Mouse (Mus musculus) CH12.LX (cell line): ENCODE data around the gene Gm28053. TPM values are rescaled to one million over a fixed set of nuclear protein-coding genes. Genes with fewer than 3 reads are reported as not detected.
"Not testable (repeated sequence)": the region's sequence is repeated elsewhere in the genome, so short reads cannot be mapped to it uniquely, and the experiment has no call there.

Experiments used
- DNase-seq: peaks from one replicate; pipeline ENCODE4 v3.0.0-alpha.2; 2013; ENCODE audit errors: extremely low read depth
- H3K27ac ChIP-seq: 2 replicates; pipeline ENCODE4 v1.5.1; 2012; ENCODE audit warnings: low read depth, mild to moderate bottlenecking, control low read depth, moderate library complexity; ENCODE audit not compliant: insufficient read depth
- H3K27me3 ChIP-seq: replicated peaks from 2 replicates; pipeline ENCODE3; 2012; ENCODE audit warnings: inconsistent platforms
- H3K36me3 ChIP-seq, 2 experiments: replicated peaks in 1 of 2; 2 replicates each; pipeline versions ENCODE3 to v1.6.1; 2012; ENCODE audit warnings: inconsistent platforms in 1 of 2, low read length in 1 of 2, mild to moderate bottlenecking in 1 of 2, mixed read lengths in 1 of 2, moderate library complexity in 1 of 2; ENCODE audit not compliant: control insufficient read depth in 1 of 2, insufficient read depth in 1 of 2
- H3K4me1 ChIP-seq, 2 experiments: 2 replicates each; pipeline ENCODE4 v1.6.1; 2012; ENCODE audit warnings: inconsistent platforms in 1 of 2, moderate library complexity in 1 of 2; ENCODE audit not compliant: insufficient read depth in 2 of 2, control insufficient read depth in 1 of 2
- H3K4me2 ChIP-seq: 2 replicates; pipeline ENCODE4 v1.6.1; 2012; ENCODE audit warnings: low read depth, mild to moderate bottlenecking, control low read depth; ENCODE audit not compliant: poor library complexity, insufficient read depth, severe bottlenecking
- H3K4me3 ChIP-seq, 3 experiments: fragments of 150-350 bp in 1 of 3; sonication (generic) in 1 of 3; replicated peaks in 1 of 3; 2 replicates each; pipeline versions ENCODE3 to v1.5.1; 2011 to 2012; ENCODE audit warnings: low read depth in 2 of 3, low read length in 2 of 3, mild to moderate bottlenecking in 2 of 3, moderate library complexity in 2 of 3, control low read depth in 1 of 3, improper control_type of control experiment in 1 of 3, inconsistent platforms in 1 of 3, mixed read lengths in 1 of 3; ENCODE audit not compliant: poor library complexity in 1 of 3
- H3K79me2 ChIP-seq: replicated peaks from 2 replicates; pipeline ENCODE4 v1.6.1; 2012; ENCODE audit warnings: mild to moderate bottlenecking, moderate library complexity; ENCODE audit not compliant: control insufficient read depth, poor library complexity, insufficient read depth, severe bottlenecking; ENCODE audit errors: extremely low read depth
- H3K9ac ChIP-seq: 2 replicates; pipeline ENCODE4 v1.6.1; 2012; ENCODE audit warnings: low read depth, mild to moderate bottlenecking, control low read depth, moderate library complexity; ENCODE audit not compliant: insufficient read depth
- H3K9me3 ChIP-seq: replicated peaks from 2 replicates; pipeline ENCODE3; 2012; ENCODE audit warnings: low read length, inconsistent platforms, mixed read lengths
- BHLHE40 ChIP-seq: IDR thresholded peaks from 2 replicates; pipeline ENCODE4 v1.6.1; 2011; ENCODE audit warnings: mild to moderate bottlenecking, low read depth, low read length, improper control_type of control experiment
- ELF1 ChIP-seq: IDR thresholded peaks from 2 replicates; pipeline ENCODE4 v1.6.1; 2014; ENCODE audit warnings: low read depth, mild to moderate bottlenecking, inconsistent platforms, low read length, improper control_type of control experiment
- EP300 ChIP-seq: IDR thresholded peaks from 2 replicates; pipeline ENCODE4 v1.6.1; 2011; ENCODE audit warnings: low read length, improper control_type of control experiment
- ETS1 ChIP-seq: conservative IDR thresholded peaks from 2 replicates; pipeline ENCODE4 v1.6.1; 2012; ENCODE audit warnings: low read depth, mild to moderate bottlenecking, inconsistent platforms, low read length, improper control_type of control experiment, moderate library complexity
- GABPA ChIP-seq: IDR thresholded peaks from 2 replicates; pipeline ENCODE4 v1.6.1; 2012; ENCODE audit warnings: low read depth, low read length, improper control_type of control experiment, inconsistent platforms; ENCODE audit not compliant: insufficient replicate concordance
- IRF4 ChIP-seq: IDR thresholded peaks from 2 replicates; pipeline ENCODE4 v1.6.1; 2014; ENCODE audit warnings: low read depth, mild to moderate bottlenecking, inconsistent platforms, low read length, improper control_type of control experiment
- JUN ChIP-seq: IDR thresholded peaks from 2 replicates; pipeline ENCODE4 v1.6.1; 2011; ENCODE audit warnings: low read depth, mild to moderate bottlenecking, low read length, improper control_type of control experiment, moderate library complexity; ENCODE audit not compliant: insufficient read depth
- JUND ChIP-seq: conservative IDR thresholded peaks from 2 replicates; pipeline ENCODE4 v1.6.1; 2011; ENCODE audit warnings: low read depth, low read length, improper control_type of control experiment
- MYC ChIP-seq: IDR thresholded peaks from 2 replicates; pipeline ENCODE4 v1.6.1; 2011; ENCODE audit warnings: low read depth, mild to moderate bottlenecking, improper control_type of control experiment, low read length
- POLR2A ChIP-seq: IDR thresholded peaks from 2 replicates; pipeline ENCODE4 v1.6.1; 2011; ENCODE audit warnings: low read depth, mild to moderate bottlenecking, improper control_type of control experiment, low read length
- SIN3A ChIP-seq: IDR thresholded peaks from 2 replicates; pipeline ENCODE4 v1.6.1; 2012; ENCODE audit warnings: low read length, improper control_type of control experiment, inconsistent platforms
- TBP ChIP-seq: conservative IDR thresholded peaks from 2 replicates; pipeline ENCODE4 v1.6.1; 2011; ENCODE audit warnings: low read depth, low read length, improper control_type of control experiment
- TCF12 ChIP-seq: IDR thresholded peaks from 2 replicates; pipeline ENCODE4 v1.6.1; 2014; ENCODE audit warnings: low read depth, mild to moderate bottlenecking, inconsistent platforms, low read length, improper control_type of control experiment
- ZNF384 ChIP-seq: IDR thresholded peaks from 2 replicates; pipeline ENCODE4 v1.6.1; 2012; ENCODE audit warnings: low read depth, low read length, improper control_type of control experiment, inconsistent platforms
- dilution Hi-C: fragments of 300-500 bp; cut with MboI; formaldehyde crosslinking; loops from 2 replicates; pipeline ENCODE4 v1.14.3; 2020; ENCODE audit warnings: low sequenced_read_pairs; ENCODE audit not compliant: extremely low pct_unique_long_range_greater_than_20kb, extremely low pct_ligation_motif_present
- in situ Hi-C: fragments of 300-500 bp; cut with MboI; formaldehyde crosslinking; loops from 3 replicates; pipeline ENCODE4 v1.14.3; 2019; ENCODE audit warnings: low sequenced_read_pairs, low pct_ligation_motif_present, low pct_unique_long_range_greater_than_20kb, mixed read lengths
- polyA plus RNA-seq: library from polyadenylated mRNA; unstranded; fragments of >175 nt; gene quantifications from 2 replicates; pipeline ENCODE4 v1.2.1, GENCODE M21; 2012; ENCODE audit warnings: low read depth; ENCODE audit not compliant: insufficient read length
- total RNA-seq, 2 experiments: library from RNA; depleted of rRNA; stranded (reverse); fragments of 300-350 nt in 1 of 2; fragments of >200 nt in 1 of 2; gene quantifications; 2 replicates each; pipeline ENCODE4 v1.2.3; 2012 to 2014

Gene Gm28053
- total and polyA plus RNA-seq, 3 experiments, result 8.0 to 22.7 (median 10.0) TPM

DNA sequence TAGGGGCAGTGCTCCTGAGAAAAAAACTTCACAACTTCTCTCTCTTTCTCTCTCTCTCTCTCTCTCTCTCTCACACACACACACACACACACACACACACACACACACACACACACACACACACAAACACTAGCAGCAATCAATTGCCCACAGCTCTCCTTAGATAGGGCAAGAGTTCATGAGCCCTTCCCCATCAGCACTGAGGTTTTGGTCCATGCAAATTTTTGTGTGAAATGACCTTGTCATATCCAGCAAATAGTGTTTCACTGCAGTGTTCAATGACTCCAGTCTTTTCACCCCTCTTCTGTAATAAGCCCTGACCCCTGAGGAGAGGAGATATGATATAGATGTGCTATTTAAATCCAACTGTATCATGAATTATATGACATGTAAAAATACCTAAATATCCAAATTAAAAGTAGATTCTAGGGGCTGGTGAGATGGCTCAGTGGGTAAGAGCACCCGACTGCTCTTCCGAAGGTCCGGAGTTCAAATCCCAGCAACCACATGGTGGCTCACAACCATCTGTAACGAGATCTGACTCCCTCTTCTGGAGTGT, 35.1 kb upstream of the Gm28053 start:
- not testable (repeated sequence) for H3K27me3 ChIP-seq
- peak overlapping the region; percentile 51 for H3K4me2 ChIP-seq
- H3K4me1 ChIP-seq, result peaks cover 17 to 71% of the 10 kb centered on the region in 2 experiments
- TF ChIP-seq TCF12, result peak; percentile 60; the same call in 1 of the 2 replicates
- peak; percentile 38; the same call in 1 of the 2 replicates for TF ChIP-seq POLR2A
- TF ChIP-seq EP300, result peak; percentile 65
- 0 out of 2 replicates have a peak, but pooled peaks have one; percentile 12 for TF ChIP-seq JUND
- peak; percentile 91 for TF ChIP-seq TBP
- TF ChIP-seq IRF4, result peak; percentile 75
- TF ChIP-seq ETS1, result peak; percentile 53
- TF ChIP-seq MYC, result 0 out of 2 replicates have a peak, but pooled peaks have one; percentile 20
- TF ChIP-seq ZNF384, result peak; percentile 55
- 0 out of 2 replicates have a peak, but pooled peaks have one; percentile 19 for TF ChIP-seq JUN
- TF ChIP-seq, all 38 proteins: peak for 10; not testable (repeated sequence) for 28
- in situ Hi-C loops, result loop anchor here (5.0 kb wide), 1 partner anchor 36 kb away; the partner anchor contains the start of gene Gimap8
- dilution Hi-C loops, H3K4me3 ChIP-seq, H3K9me3 ChIP-seq: not testable (repeated sequence)
- Histone ChIP-seq H3K27ac (peak overlapping the region; percentile 82), H3K79me2 (peaks cover 37% of the 10 kb centered on the region), H3K9ac (peak overlapping the region; percentile 49), H3K36me3 (peaks cover 0 to 14% of the 10 kb centered on the region in 2 experiments)
- DNase-seq, result peak; percentile 85

- Histone ChIP-seq H3K27me3 (no peaks in the 10 kb centered on the region), H3K4me1 (peaks cover 19 to 71% of the 10 kb centered on the region in 2 experiments), H3K79me2 (peaks cover 38% of the 10 kb centered on the region), H3K4me3 (peak within 1 kb of the TSS; percentile 56 to 76 (median 63)), H3K27ac (peak within 1 kb of the TSS; percentile 97), H3K9ac (peak within 1 kb of the TSS; percentile 96), H3K9me3 (no peaks in the 10 kb centered on the region), H3K36me3 (peaks cover 5 to 19% of the 10 kb centered on the region in 2 experiments), H3K4me2 (peak within 1 kb of the TSS; percentile 96)
- TF ChIP-seq ELF1 (no peak; the same call in 1 of the 2 replicates), MYC (no peak), GABPA (no peak), ZNF384 (no peak), POLR2A (peak; percentile 52; the same call in 1 of the 2 replicates), TBP (peak; percentile 66; the same call in 1 of the 2 replicates), EP300 (0 out of 2 replicates have a peak, but pooled peaks have one; percentile 7), BHLHE40 (peak; percentile 84), SIN3A (peak; percentile 71)
- no peak for DNase-seq
- in situ Hi-C loops, result loop anchor here (5.0 kb wide), 1 partner anchor 37 kb away; the partner anchor contains the start of gene Gimap8
- dilution Hi-C loops, result no loop called here
Observed at GRCm38 (mm10) chr6:48684319-48684718, 34.1 kb upstream of the Gm28053 start, which contains the start of gene Gimap4. Gene Gimap4 (plus strand): TSS chr6:48684549.
